Mouse (Mus musculus) spleen, adult 2 months (tissue): ENCODE data around the gene Fv1. TPM values are rescaled to one million over a fixed set of nuclear protein-coding genes. Genes with fewer than 3 reads are reported as not detected.

Source experiments
- DNase-seq, 2 experiments: peaks; one replicate each; pipeline versions ENCODE4 v3.0.0 to v3.0.0-alpha.2; 2012 to 2021; ENCODE audit warnings: low spot score in 2 of 2, low read depth in 1 of 2
- H3K27ac ChIP-seq: fragments of 200-500 bp; 2 replicates; pipeline ENCODE4 v1.5.1; 2012; ENCODE audit warnings: low read length, inconsistent platforms; ENCODE audit not compliant: insufficient read depth
- H3K27me3 ChIP-seq: fragments of 200-500 bp; 2 replicates; pipeline ENCODE4 v1.6.1; 2012; ENCODE audit warnings: mild to moderate bottlenecking, moderate library complexity, low read length, inconsistent platforms; ENCODE audit not compliant: control insufficient read depth, insufficient read depth
- H3K36me3 ChIP-seq: fragments of 200-500 bp; 2 replicates; pipeline ENCODE4 v1.6.1; 2012; ENCODE audit warnings: mild to moderate bottlenecking, low read length, inconsistent platforms; ENCODE audit not compliant: control insufficient read depth, insufficient read depth
- H3K4me1 ChIP-seq: fragments of 200-500 bp; 2 replicates; pipeline ENCODE4 v1.6.1; 2011; ENCODE audit warnings: inconsistent platforms; ENCODE audit not compliant: control insufficient read depth, insufficient read depth, insufficient read length
- H3K4me3 ChIP-seq: fragments of 200-500 bp; 2 replicates; pipeline ENCODE4 v1.5.1; 2011; ENCODE audit warnings: mild to moderate bottlenecking, inconsistent platforms; ENCODE audit not compliant: insufficient read depth, insufficient read length; ENCODE audit errors: extremely low read depth
- CTCF ChIP-seq: fragments of 200-500 bp; IDR thresholded peaks from 2 replicates; pipeline ENCODE4 v1.5.1; 2011; ENCODE audit warnings: mild to moderate bottlenecking, inconsistent platforms; ENCODE audit not compliant: insufficient read depth, insufficient read length, insufficient replicate concordance; ENCODE audit errors: extremely low read depth
- POLR2A ChIP-seq: fragments of 200-500 bp; IDR thresholded peaks from 2 replicates; pipeline ENCODE4 v1.6.1; 2011; ENCODE audit warnings: low read depth, low read length, inconsistent platforms
- WGBS: fragments of 180-500 bp; shearing (Covaris S2); methylation state at CpG from one replicate; pipeline ENCODE4 v1.1.7; 2018; 5-methylcytosine and 5-hydroxymethylcytosine counted together
- polyA plus RNA-seq: library from polyadenylated mRNA; depleted of rRNA; stranded (reverse); fragments of >200 nt; gene quantifications from 2 replicates; pipeline ENCODE4 v1.2.3, GENCODE M21; 2012; rRNA removed

Gene Fv1
- polyA plus RNA-seq, 1 experiment: 0.64 TPM

DNA sequence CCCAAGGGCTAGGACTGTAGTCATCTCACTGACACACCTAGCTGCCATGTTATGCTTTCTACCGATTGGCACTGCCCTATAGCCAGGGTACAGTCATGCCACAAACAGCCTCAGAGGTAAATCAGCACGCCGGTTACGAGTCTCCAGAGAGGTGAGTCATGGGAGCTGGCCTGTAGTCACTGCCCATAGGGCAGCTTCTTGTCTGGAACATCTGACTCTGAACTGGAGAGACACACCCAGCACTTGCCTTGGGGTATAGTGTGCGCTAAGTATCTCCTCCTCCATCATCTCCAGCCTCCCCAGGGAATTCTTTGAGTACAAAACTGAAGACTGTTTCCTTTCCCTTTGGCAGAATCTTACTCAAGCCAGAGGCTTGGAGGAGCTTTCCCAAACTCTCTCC, 37.5 kb downstream of the Fv1 start:
- no peak overlapping the region for H3K27ac ChIP-seq
- no peaks in the 10 kb centered on the region for H3K36me3 ChIP-seq
- WGBS: 90% methylated on average over 5 of the region's 5 CpGs
- no peak overlapping the region for H3K4me3 ChIP-seq
- H3K4me1 ChIP-seq: peaks cover 5% of the 10 kb centered on the region; the same call in 1 of the 2 replicates
- DNase-seq: no peak
- TF ChIP-seq CTCF (no peak), POLR2A (no peak)
- H3K27me3 ChIP-seq: no peaks in the 10 kb centered on the region

DNA sequence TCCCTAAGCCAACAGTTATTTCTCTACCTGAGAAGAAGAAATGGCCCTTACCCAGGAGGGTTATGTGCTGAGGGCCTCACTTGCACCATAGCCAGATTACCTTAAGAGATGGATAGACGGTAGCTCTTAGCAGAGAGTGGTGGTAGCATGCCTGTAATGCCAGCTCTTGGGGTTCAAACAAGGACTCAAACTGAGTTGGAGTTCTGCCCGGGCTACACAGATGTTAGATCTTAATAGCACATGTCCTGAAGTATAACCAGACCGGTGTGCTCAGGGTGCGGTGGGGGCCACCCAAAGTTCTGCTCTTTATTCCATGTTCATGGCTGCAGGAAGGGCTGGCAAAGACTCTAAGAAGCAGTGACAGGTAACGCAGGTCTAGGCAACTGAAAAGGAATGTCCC, 40.7 kb downstream of the Fv1 start:
- H3K27me3 ChIP-seq: no peaks in the 10 kb centered on the region
- TF ChIP-seq POLR2A (no peak), CTCF (no peak)
- DNase-seq: no peak
- no peaks in the 10 kb centered on the region; the same call in 1 of the 2 replicates for H3K36me3 ChIP-seq
- no peaks in the 10 kb centered on the region for H3K4me1 ChIP-seq
- H3K27ac ChIP-seq: no peak overlapping the region
- WGBS: 89% methylated on average over 5 of the region's 5 CpGs
- H3K4me3 ChIP-seq: no peak overlapping the region

DNA sequence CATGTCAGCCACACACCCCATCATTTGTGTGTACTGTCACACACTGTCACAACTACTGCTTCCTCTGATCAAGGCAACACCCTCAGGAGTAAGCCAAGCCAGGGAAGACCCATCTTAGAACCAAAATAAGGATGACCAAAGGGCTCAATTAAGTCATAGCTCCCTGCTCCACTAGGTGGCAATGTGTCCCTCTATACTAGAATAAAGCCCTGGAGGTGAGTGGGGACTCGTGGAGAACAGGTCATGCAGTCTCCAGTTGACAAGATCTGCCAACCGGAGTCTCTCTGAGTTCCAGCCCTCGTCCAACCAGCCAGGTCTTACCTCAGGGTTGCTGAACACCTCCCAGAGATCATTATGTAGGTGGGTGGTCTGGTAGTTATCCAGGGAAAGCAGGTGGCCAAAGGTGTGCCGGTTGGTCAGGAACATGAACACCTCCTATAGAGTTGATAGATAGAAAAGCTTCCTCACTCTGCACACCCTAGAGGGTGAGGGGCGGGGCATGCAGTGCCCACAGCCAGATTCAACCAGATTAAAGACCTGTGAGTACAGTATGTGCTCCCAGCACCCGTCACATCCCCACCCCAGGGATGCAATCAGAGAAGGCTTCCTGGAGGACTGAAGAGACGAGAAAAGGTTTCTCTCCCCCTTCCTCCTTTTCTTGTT, 49.8 kb downstream of the Fv1 start:
- H3K36me3 ChIP-seq: 0 out of 2 replicates have a peak, but pooled peaks cover 1% of the 10 kb centered on the region
- 62% methylated on average over 7 of the region's 7 CpGs for WGBS
- peak in 1 of 2 experiments; percentile 24 for DNase-seq
- no peak for TF ChIP-seq CTCF
- no peak for TF ChIP-seq POLR2A
- H3K4me1 ChIP-seq: no peaks in the 10 kb centered on the region
- no peak overlapping the region for H3K4me3 ChIP-seq
- no peak overlapping the region for H3K27ac ChIP-seq
- no peaks in the 10 kb centered on the region for H3K27me3 ChIP-seq

Other genes starting within 250 kb of the Fv1 start
- gene Zfp979, start 226.5 kb upstream of the Fv1 start, polyA plus RNA-seq: 0.16 TPM in 1 of 2 replicates, not detected in the other
- gene Zfp534, start 166.4 kb upstream of the Fv1 start, polyA plus RNA-seq: 0.02 TPM in 1 of 2 replicates, not detected in the other
- 0.48 and 0.53 TPM in 2 replicates for gene Zfp984, start 59.2 kb upstream of the Fv1 start, polyA plus RNA-seq
- gene Zfp933, start 20.6 kb upstream of the Fv1 start, polyA plus RNA-seq: 0.35 and 0.37 TPM in 2 replicates
- gene Miip, start 163 bp upstream of the Fv1 start, polyA plus RNA-seq: 72.2 and 146 TPM in 2 replicates
- 18.4 and 18.8 TPM in 2 replicates for gene Mfn2, start 35.7 kb downstream of the Fv1 start, polyA plus RNA-seq
- 16.2 and 16.7 TPM in 2 replicates for gene Plod1, start 67.8 kb downstream of the Fv1 start, polyA plus RNA-seq
- gene 2510039O18Rik, start 71.9 kb downstream of the Fv1 start, polyA plus RNA-seq: 80.5 and 111 TPM in 2 replicates
- gene Nppb, start 116.8 kb downstream of the Fv1 start, polyA plus RNA-seq: not detected in 2 replicates
- gene Nppa, start 131.7 kb downstream of the Fv1 start, polyA plus RNA-seq: 0.32 TPM in 1 of 2 replicates, not detected in the other
- gene Clcn6, start 169.8 kb downstream of the Fv1 start, polyA plus RNA-seq: 9.8 and 12.1 TPM in 2 replicates
- 19.7 and 22.3 TPM in 2 replicates for gene Mthfr, start 170.1 kb downstream of the Fv1 start, polyA plus RNA-seq
- 23.7 and 24.2 TPM in 2 replicates for gene Agtrap, start 219.1 kb downstream of the Fv1 start, polyA plus RNA-seq